Mouse (Mus musculus): ENCODE measurements around the gene Gbe1.

- TF ChIP-seq CTCF (IDR thresholded peaks at IDR 0.05; ENCODE audit: low read depth) (no peak), EP300 (IDR thresholded peaks at IDR 0.05; ENCODE audit: low read depth) (no peak)
These were observed 73.6 kb downstream of the Gbe1 start for GRCm38 (mm10) chr16:70387385-70387784.

Measured in heart, postnatal 0 days (tissue).